Mouse (Mus musculus) c-Kit-negative CD71-positive TER-119-positive erythroid progenitor cells, embryonic 14.5 days (primary cell): ENCODE data around the gene Gm6793.

Experiments used
- DNase-seq: peaks from one replicate; pipeline ENCODE4 v3.0.0-alpha.2; 2013; ENCODE audit warnings: low read depth, low spot score

The Gm6793 gene

GRCm38 (mm10) chr8:111984511-111984910, 30.3 kb downstream of the Gm6793 start:
- DNase-seq, result no peak

GRCm38 (mm10) chr8:111982116-111982515, 32.7 kb downstream of the Gm6793 start:
- no peak for DNase-seq

GRCm38 (mm10) chr8:111978147-111978546, 36.7 kb downstream of the Gm6793 start:
- DNase-seq, result no peak

DNA sequence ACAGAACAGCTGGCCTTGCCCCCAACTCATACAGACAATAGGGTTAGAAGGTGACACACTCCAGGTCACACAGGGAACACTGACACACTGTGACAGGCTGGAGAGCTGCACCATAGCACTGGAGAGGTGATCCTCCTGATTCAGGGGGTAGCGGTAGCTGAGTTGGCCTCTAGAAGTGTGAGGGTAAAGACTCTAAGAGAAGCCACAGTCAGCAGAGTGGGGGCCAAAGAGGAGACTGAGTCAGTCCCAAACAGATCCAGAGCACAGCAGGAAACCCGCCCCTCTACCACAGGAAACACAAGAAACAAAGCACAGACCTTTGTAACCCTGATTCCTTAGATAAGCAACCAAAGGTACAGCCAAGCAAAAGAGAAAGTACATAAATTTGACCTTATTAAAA, 38.5 kb downstream of the Gm6793 start:
- no peak for DNase-seq

DNA sequence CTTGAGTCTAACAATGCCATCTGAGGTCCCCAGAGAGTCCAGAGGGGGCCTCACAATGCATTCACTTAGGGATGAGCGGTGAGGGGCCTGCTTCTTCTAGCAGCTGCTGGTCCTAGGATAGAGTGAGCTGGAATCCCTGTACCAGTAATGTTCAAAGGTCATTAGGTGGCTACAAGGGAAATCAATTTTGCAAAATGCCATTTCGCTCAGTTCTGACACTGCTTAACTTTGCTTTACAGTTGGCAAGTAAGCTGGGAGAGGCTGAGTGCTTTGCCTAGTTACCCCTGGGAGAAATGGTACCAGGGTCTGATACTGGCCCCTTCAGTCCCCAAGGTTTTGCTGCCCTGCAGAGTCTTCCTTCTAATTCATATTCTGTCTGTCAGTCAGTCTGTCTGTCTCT, 39.1 kb downstream of the Gm6793 start:
- no peak for DNase-seq

DNA sequence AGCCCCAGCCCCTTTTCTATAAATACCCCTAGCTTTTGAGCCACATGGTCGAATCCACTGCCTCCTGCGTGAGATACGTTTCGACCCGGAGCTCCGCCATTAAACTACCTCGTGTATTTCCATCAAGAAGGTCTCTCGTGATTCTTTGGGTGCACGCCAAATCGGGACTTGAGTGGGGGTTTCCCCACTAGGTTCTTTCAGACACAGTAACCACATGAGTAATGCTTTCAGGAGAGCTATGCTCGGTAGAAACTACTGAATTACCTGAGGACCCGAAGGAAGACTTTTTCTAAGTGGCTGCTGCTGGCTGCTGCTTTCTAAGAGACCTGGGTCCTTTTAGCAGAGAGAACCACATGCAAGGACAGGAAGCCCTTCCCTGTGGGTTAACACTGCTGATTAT, 40.7 kb downstream of the Gm6793 start:
- no peak for DNase-seq

- DNase-seq, result no peak
Observed at GRCm38 (mm10) chr8:111968991-111969390, 45.8 kb downstream of the Gm6793 start.

DNA sequence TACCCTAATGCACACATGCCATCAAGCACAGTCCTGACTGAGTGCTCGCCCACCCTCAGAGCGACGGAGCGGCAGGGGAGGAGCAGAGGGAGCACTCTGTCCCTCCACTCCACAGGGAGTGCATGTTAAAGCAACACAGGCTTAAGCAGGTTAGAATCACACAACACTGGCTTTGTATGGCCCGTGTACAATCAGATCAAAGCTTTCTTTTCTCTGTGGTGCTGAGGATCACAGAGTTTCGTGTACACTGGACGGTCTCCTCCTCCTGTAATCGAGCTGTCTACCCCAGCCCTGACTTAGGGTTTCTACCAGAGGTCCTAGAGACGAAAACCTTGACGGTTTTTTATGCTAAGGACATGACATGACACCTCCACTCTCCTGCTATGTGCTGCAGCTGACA, 46.3 kb downstream of the Gm6793 start:
- no peak for DNase-seq

GRCm38 (mm10) chr8:111967246-111967870, 47.5 kb downstream of the Gm6793 start:
- no peak for DNase-seq

DNA sequence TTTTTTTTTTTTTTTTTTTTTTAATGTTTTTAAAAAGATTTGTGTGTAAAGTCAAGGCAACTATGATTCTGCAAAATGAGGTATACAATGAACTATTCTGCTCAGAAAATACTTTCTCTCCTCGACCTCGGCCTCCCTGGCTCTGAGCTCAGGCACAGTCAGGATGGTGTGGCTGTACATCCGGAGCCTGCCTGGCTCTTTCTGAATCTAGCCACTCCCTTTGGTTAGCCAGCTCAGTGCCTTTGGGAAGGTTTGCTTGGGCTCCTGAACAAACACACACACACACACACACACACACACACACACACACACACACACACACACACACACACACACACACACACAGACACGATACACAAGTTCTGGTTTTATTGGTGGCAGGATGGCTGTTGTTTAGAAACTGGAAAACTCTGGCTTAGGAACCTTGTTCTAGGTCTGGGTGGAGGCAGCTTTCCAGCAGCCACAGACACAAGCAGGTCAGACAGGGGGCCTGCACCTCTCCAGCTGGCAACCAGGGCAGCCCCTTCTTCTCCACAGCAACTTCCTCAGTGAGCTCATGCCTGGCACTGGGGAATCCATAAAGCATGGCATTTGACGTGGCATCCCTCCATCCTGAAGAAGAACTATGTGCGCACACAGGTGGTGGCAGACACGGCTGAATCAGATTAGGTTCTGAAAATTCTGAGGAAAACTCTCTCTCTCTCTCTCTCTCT, 49.8 kb downstream of the Gm6793 start:
- no peak for DNase-seq

GRCm38 (mm10) chr8:111964351-111964750, 50.5 kb downstream of the Gm6793 start:
- no peak for DNase-seq

DNA sequence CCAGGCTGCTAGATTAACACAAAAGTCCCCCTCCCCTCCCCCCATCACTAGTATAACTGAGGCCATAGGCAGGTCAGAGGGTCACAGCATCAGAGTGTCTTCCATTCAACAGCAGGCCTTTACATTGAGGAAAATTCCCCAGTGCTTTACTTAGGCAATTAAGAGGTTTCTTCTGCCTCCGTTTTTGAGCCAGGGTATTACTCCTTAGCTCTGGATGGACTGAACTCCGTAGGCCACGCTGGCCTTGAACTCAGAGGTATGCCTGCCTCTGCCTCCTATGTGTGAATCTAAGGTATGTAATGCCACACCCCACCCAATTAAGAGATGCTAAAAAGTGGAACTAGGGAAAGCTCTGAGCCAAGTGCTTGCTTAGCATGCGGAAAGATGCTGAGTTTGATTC, 51.3 kb downstream of the Gm6793 start:
- no peak for DNase-seq
